Mouse (Mus musculus): Measurements from ENCODE around the gene Olfr310. TPM values are rescaled to one million over a fixed set of nuclear protein-coding genes. Genes with fewer than 3 reads are reported as not detected.

Gene Olfr310
- not detected in 2 replicates for polyA plus RNA-seq (2012; rRNA removed; ENCODE audit: low replicate concordance)

GRCm38 (mm10) chr7:86277072-86277471 is at the start of gene Olfr310:
Gene Olfr310, minus strand, starts transcription at chr7:86277172.

GRCm38 (mm10) chr7:86325530-86325929 is 48.6 kb upstream of the Olfr310 start, which contains the start of gene Olfr308:
Gene Olfr308, minus strand, starts transcription at chr7:86325630.

GRCm38 (mm10) chr7:86313608-86314007 is 36.6 kb upstream of the Olfr310 start, which contains the start of gene Olfr309:
Gene Olfr309, minus strand, starts transcription at chr7:86313708.

GRCm38 (mm10) chr7:86246208-86246607 is 30.8 kb downstream of the Olfr310 start, which contains the start of gene Vmn2r76:
Gene Vmn2r76, minus strand, starts transcription at chr7:86246308.

Other genes with a start within 250 kb of the Olfr310 start
- not detected in 2 replicates for gene Vmn2r75, start 105.4 kb downstream of the Olfr310 start, polyA plus RNA-seq (2012; rRNA removed; ENCODE audit: low replicate concordance)
- not detected in 2 replicates for gene Vmn2r76, start 30.9 kb downstream of the Olfr310 start, polyA plus RNA-seq (2012; rRNA removed; ENCODE audit: low replicate concordance)
- not detected in 2 replicates for gene Olfr309, start 36.5 kb upstream of the Olfr310 start, polyA plus RNA-seq (2012; rRNA removed; ENCODE audit: low replicate concordance)
- not detected in 2 replicates for gene Olfr308, start 48.5 kb upstream of the Olfr310 start, polyA plus RNA-seq (2012; rRNA removed; ENCODE audit: low replicate concordance)
- gene Olfr307, start 60.4 kb upstream of the Olfr310 start, polyA plus RNA-seq (2012; rRNA removed; ENCODE audit: low replicate concordance): not detected in 2 replicates
- not detected in 2 replicates for gene Olfr305, start 89.8 kb upstream of the Olfr310 start, polyA plus RNA-seq (2012; rRNA removed; ENCODE audit: low replicate concordance)
- gene Olfr304, start 109.5 kb upstream of the Olfr310 start, polyA plus RNA-seq (2012; rRNA removed; ENCODE audit: low replicate concordance): not detected in 2 replicates
- not detected in 2 replicates for gene Olfr303, start 120.6 kb upstream of the Olfr310 start, polyA plus RNA-seq (2012; rRNA removed; ENCODE audit: low replicate concordance)
- gene Olfr301, start 126.7 kb upstream of the Olfr310 start, polyA plus RNA-seq (2012; rRNA removed; ENCODE audit: low replicate concordance): not detected in 2 replicates
- not detected in 2 replicates for gene Olfr299, start 182.7 kb upstream of the Olfr310 start, polyA plus RNA-seq (2012; rRNA removed; ENCODE audit: low replicate concordance)
- gene Olfr298, start 215.3 kb upstream of the Olfr310 start, polyA plus RNA-seq (2012; rRNA removed; ENCODE audit: low replicate concordance): not detected in 2 replicates
- gene Olfr297, start 242.8 kb upstream of the Olfr310 start, polyA plus RNA-seq (2012; rRNA removed; ENCODE audit: low replicate concordance): not detected in 2 replicates